Mouse (Mus musculus) midbrain, embryonic 14.5 days (tissue): ENCODE results near the gene Slc8b1. TPM values are rescaled to one million over a fixed set of nuclear protein-coding genes. Genes with fewer than 3 reads are reported as not detected.
A peak's percentile ranks its signal among the peaks of the same experiment; 100 is the strongest.

Source experiments
- ATAC-seq: fragments of 200-750 bp; cut with Nextera tagmentation; 2 replicates; pipeline ENCODE4 v1.8.0; 2017; ENCODE audit warnings: moderate number of reproducible peaks, moderate library complexity; ENCODE audit not compliant: low FRiP score, low TSS enrichment
- DNase-seq: peaks from one replicate; pipeline ENCODE4 v3.0.0-alpha.2; 2015
- H3K27ac ChIP-seq: fragments of 300-500 bp; sonication (generic); replicated peaks from 2 replicates; pipeline ENCODE4 v1.5.1; 2014; ENCODE audit warnings: mild to moderate bottlenecking, low read depth, low read length, moderate library complexity
- H3K27me3 ChIP-seq: fragments of 300-500 bp; sonication (generic); 2 replicates; pipeline ENCODE4 v1.6.1; 2014; ENCODE audit warnings: low read length, control low read depth, mixed read lengths; ENCODE audit not compliant: control insufficient read depth, insufficient read depth
- H3K36me3 ChIP-seq: fragments of 300-500 bp; sonication (generic); 2 replicates; pipeline ENCODE4 v1.6.1; 2014; ENCODE audit warnings: low read length, control low read depth; ENCODE audit not compliant: control insufficient read depth, insufficient read depth
- H3K4me1 ChIP-seq: fragments of 300-500 bp; sonication (generic); 2 replicates; pipeline ENCODE4 v1.6.1; 2014; ENCODE audit warnings: mild to moderate bottlenecking, antibody characterized with exemption, low read length, control low read depth; ENCODE audit not compliant: control insufficient read depth, insufficient read depth
- H3K4me2 ChIP-seq: fragments of 300-500 bp; sonication (generic); 2 replicates; pipeline ENCODE4 v1.6.1; 2014; ENCODE audit warnings: mild to moderate bottlenecking, low read length, moderate library complexity
- H3K4me3 ChIP-seq: fragments of 300-500 bp; sonication (generic); replicated peaks from 2 replicates; pipeline ENCODE4 v1.5.1; 2014; ENCODE audit warnings: low read depth, low read length
- H3K9ac ChIP-seq: fragments of 300-500 bp; sonication (generic); replicated peaks from 2 replicates; pipeline ENCODE4 v1.6.1; 2014; ENCODE audit warnings: mild to moderate bottlenecking, low read length, moderate library complexity
- H3K9me3 ChIP-seq: fragments of 300-500 bp; sonication (generic); 2 replicates; pipeline ENCODE4 v1.6.1; 2016; ENCODE audit warnings: low read length, control low read depth, mixed read lengths; ENCODE audit not compliant: control insufficient read depth
- WGBS: fragments of 180-500 bp; shearing (Covaris S2); extraction: QIAGEN DNeasy Blood & Tissue Kit; methylation state at CpG from one replicate; pipeline ENCODE4 v1.1.7; 2014; 5-methylcytosine and 5-hydroxymethylcytosine counted together
- polyA plus RNA-seq: library from polyadenylated mRNA; unstranded; fragments of >200 nt; fragmentation: Nextera tagmentation; extraction: Ambion mirVana; gene quantifications from 2 replicates; pipeline ENCODE4 v1.2.1, GENCODE M21; 2014

Gene Slc8b1
- polyA plus RNA-seq, 1 experiment from 2014 or later: 1.5 TPM

- Histone ChIP-seq H3K9ac (no peak overlapping the region), H3K4me1 (no peaks in the 10 kb centered on the region), H3K36me3 (peaks cover 22% of the 10 kb centered on the region), H3K9me3 (no peaks in the 10 kb centered on the region), H3K4me3 (no peak overlapping the region), H3K27ac (no peak overlapping the region), H3K4me2 (no peak overlapping the region), H3K27me3 (no peaks in the 10 kb centered on the region)
- 81% methylated on average over 11 of the region's 11 CpGs for WGBS
- ATAC-seq (no peak), DNase-seq (no peak)
Observed at GRCm38 (mm10) chr5:120548236-120548850, 37.4 kb downstream of the Slc8b1 start.

- Histone ChIP-seq H3K27ac (no peak overlapping the region), H3K36me3 (peaks cover 34% of the 10 kb centered on the region), H3K9ac (no peak overlapping the region), H3K4me3 (no peak overlapping the region), H3K4me2 (no peak overlapping the region), H3K9me3 (no peaks in the 10 kb centered on the region), H3K4me1 (no peaks in the 10 kb centered on the region), H3K27me3 (no peaks in the 10 kb centered on the region)
- 86% methylated on average over 5 of the region's 5 CpGs for WGBS
- no peak for DNase-seq
- ATAC-seq: no peak
Observed at GRCm38 (mm10) chr5:120550137-120550536, 39.2 kb downstream of the Slc8b1 start.

DNA sequence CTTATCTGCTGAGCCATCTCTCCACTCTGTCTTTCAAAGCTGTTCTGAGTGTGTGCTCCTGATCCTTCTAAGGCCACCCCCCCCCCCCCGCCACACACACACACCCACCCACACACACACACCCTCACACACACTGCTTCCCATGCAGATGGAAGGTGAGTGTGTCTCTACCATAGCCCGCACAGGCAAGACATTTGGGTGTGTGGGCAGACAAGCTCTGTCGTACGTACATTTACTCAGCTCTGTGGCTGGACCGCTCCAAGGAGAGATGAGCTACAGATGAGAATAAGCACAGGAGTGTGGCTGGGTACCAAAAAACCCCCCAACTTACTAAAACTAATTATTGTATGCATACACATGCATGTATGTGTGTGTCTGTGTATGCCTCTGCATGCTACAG, 39.7 kb downstream of the Slc8b1 start:
- Histone ChIP-seq H3K27ac (no peak overlapping the region), H3K9ac (no peak overlapping the region), H3K9me3 (no peaks in the 10 kb centered on the region), H3K36me3 (peaks cover 36% of the 10 kb centered on the region), H3K27me3 (no peaks in the 10 kb centered on the region), H3K4me3 (no peak overlapping the region), H3K4me2 (no peak overlapping the region), H3K4me1 (no peaks in the 10 kb centered on the region)
- ATAC-seq: no peak
- DNase-seq: no peak
- 95% methylated on average over 5 of the region's 5 CpGs for WGBS

DNA sequence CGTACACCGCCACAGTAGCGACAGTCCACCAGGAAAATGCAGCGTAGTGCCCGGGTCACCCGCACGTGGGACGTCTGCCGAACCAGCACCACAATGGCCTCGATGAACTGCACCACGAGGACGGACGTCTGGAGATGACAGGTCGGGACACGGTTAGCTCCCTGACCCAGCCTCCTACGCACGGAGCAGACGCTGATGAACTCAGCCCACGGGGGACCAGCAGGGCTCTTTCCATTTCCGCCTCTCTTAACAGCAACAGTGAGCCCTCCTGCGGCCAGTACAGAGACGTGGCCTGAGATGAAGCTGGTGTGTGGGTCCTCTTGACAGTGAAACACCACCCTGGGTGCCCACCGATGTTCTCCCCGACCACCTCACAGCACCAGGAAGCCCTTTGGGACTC, 44.9 kb downstream of the Slc8b1 start:
- Histone ChIP-seq H3K9ac (no peak overlapping the region), H3K9me3 (no peaks in the 10 kb centered on the region), H3K27me3 (no peaks in the 10 kb centered on the region), H3K27ac (no peak overlapping the region), H3K4me1 (peaks cover 16% of the 10 kb centered on the region; the same call in 1 of the 2 replicates), H3K4me3 (no peak overlapping the region), H3K36me3 (peaks cover 44% of the 10 kb centered on the region), H3K4me2 (no peak overlapping the region)
- no peak for DNase-seq
- ATAC-seq: no peak
- WGBS: 86% methylated on average over 24 of the region's 24 CpGs

DNA sequence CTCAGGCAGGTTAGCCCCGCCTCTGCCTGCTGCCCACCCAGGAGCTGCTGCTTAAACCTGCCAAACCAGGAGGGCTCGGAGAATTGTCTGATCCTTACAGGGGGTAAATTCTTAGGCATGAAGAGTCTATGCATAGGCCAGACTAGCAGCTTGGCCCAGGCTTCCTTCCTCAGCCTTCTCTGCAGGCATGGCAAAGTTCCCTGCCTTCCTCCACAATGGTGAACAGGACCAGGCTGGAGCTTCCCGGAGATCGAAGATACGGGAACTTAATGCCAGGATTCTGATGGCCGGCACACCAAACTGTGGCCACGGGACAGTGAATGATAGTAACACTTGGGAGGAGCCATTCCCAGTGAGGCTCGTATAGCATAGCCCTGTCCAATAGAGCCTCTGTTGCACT, 47.1 kb downstream of the Slc8b1 start:
- DNase-seq (no peak), ATAC-seq (no peak)
- Histone ChIP-seq H3K4me2 (no peak overlapping the region), H3K27me3 (no peaks in the 10 kb centered on the region), H3K4me3 (no peak overlapping the region), H3K36me3 (peaks cover 33% of the 10 kb centered on the region), H3K9me3 (no peaks in the 10 kb centered on the region), H3K27ac (no peak overlapping the region), H3K9ac (no peak overlapping the region), H3K4me1 (peaks cover 19% of the 10 kb centered on the region; the same call in 1 of the 2 replicates)
- 78% methylated on average over 8 of the region's 8 CpGs for WGBS

DNA sequence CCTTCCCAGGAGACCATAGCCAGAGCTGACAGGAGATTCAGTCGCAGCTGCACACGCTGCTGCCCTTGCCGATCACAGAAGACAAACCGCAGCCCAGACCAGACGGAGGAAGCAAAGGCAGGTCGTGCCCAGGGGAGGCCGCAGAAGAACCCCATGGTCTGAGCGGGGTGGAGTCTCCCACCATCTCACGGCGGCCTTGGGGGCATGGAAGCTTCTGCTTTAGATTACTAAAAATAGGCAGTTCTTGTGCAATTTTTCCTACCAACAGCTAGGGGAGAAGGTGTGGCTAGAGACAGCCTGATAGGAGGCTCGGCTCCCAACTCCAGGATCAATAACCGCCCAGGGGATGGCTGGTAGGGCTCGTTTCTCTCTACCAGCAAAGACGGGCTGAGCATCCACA, 47.8 kb downstream of the Slc8b1 start:
- H3K9ac ChIP-seq: no peak overlapping the region
- no peak for DNase-seq
- H3K9me3 ChIP-seq: no peaks in the 10 kb centered on the region
- WGBS: 70% methylated on average over 14 of the region's 14 CpGs
- H3K27ac ChIP-seq: no peak overlapping the region
- no peak overlapping the region for H3K4me2 ChIP-seq
- ATAC-seq: no peak
- H3K4me3 ChIP-seq: no peak overlapping the region
- H3K27me3 ChIP-seq: no peaks in the 10 kb centered on the region
- peaks cover 26% of the 10 kb centered on the region for H3K36me3 ChIP-seq
- peaks cover 26% of the 10 kb centered on the region for H3K4me1 ChIP-seq

DNA sequence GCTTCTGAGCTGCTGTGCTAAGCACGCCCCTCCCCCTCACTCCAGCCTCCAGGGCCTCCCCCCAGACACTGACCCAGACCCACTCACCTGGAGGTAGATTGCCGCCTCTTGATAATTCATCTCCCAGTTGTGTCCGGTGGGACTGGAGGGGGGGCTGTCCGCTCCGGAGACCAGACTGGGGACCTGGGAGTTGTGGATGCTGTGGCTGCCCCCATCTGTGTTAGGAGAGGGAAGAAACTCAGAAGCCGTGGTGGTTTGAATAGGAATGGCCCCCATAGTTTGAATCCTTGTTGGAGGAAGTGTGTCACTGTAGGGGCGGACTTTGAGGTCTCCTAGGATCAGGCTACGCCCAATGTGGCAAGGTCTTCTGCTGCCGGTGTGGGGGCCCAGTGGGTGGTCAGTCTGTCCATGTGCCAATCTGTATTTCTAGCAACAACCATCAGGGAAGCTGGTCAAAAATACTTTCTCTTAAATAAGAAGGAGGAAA, 49.2 kb downstream of the Slc8b1 start:
- H3K4me2 ChIP-seq: no peak overlapping the region
- H3K27ac ChIP-seq: peak overlapping the region; percentile 57; the same call in 1 of the 2 replicates

GRCm38 (mm10) chr5:120560616-120561311, 49.8 kb downstream of the Slc8b1 start:
- peaks cover 12% of the 10 kb centered on the region for H3K36me3 ChIP-seq
- no peak overlapping the region for H3K9ac ChIP-seq
- no peak overlapping the region for H3K4me2 ChIP-seq
- H3K9me3 ChIP-seq: no peaks in the 10 kb centered on the region
- no peaks in the 10 kb centered on the region for H3K27me3 ChIP-seq
- no peak overlapping the region for H3K4me3 ChIP-seq
- DNase-seq (peak; percentile 51), ATAC-seq (peak; percentile 31; the same call in 1 of the 2 replicates)
- H3K4me1 ChIP-seq: peaks cover 37% of the 10 kb centered on the region
- peak overlapping the region; percentile 57; the same call in 1 of the 2 replicates for H3K27ac ChIP-seq
- WGBS: 19% methylated on average over 16 of the region's 16 CpGs

More for the DNA sequence above, 49.2 kb downstream of the Slc8b1 start:
- H3K9me3 ChIP-seq: no peaks in the 10 kb centered on the region
- H3K4me3 ChIP-seq: no peak overlapping the region
- H3K36me3 ChIP-seq: peaks cover 14% of the 10 kb centered on the region
- H3K27me3 ChIP-seq: no peaks in the 10 kb centered on the region
- H3K9ac ChIP-seq: no peak overlapping the region
- DNase-seq (no peak), ATAC-seq (no peak)
- 65% methylated on average over 9 of the region's 9 CpGs for WGBS
- H3K4me1 ChIP-seq: peaks cover 31% of the 10 kb centered on the region
